Mouse (Mus musculus): ENCODE measurements around the gene Creld1.

DNA sequence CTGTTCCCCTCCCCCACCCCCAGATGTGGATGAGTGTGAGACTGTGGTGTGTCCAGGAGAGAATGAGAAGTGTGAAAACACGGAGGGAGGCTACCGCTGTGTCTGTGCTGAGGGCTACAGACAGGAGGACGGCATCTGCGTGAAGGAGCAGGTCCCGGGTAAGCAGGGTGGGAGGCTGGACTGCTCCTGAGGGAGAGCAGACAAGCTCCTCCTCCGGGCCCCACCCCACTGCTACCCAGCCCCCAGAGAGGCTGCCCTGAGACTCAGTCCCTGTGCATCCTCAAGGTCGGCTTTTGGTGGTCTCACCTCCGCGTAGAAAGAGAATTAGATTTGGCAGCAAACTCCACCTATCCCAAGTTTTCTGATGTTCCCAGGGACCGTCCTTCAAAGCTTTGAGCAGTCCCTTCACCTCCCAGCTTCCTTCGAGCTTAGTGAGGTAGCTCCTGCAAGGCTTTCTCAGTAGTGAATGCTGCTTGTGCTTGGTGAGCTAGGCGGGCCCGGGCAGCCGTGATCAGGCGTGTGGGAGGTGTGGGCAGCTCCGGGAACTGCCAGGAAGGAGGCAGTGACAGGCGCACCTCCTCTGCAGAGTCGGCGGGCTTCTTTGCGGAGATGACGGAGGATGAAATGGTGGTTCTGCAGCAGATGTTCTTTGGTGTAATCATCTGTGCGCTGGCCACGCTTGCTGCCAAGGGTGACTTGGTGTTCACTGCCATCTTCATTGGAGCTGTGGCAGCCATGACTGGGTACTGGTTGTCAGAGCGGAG lies 9.2 kb downstream of the Creld1 start:
- TF ChIP-seq CTCF (IDR thresholded peaks at IDR 0.05; ENCODE audit: control insufficient read depth, insufficient read depth, insufficient replicate concordance, low read depth, low read length) (no peak), POLR2A (IDR thresholded peaks at IDR 0.05; ENCODE audit: control insufficient read depth, low read depth, low read length) (no peak)

Data from testis, adult 2 months (tissue).